Mouse (Mus musculus): ENCODE data around the gene Vmn1r166.
"Not testable (repeated sequence)": the region's sequence is repeated elsewhere in the genome, so short reads cannot be mapped to it uniquely, and the experiment has no call there.

The Vmn1r166 gene

GRCm38 (mm10) chr7:23251582-23251981 lies at the start of gene Vmn1r166:
Gene Vmn1r166 (minus strand): TSS chr7:23251682.
- DNase-seq (ENCODE audit: low spot score in 2 of 2) = not testable (repeated sequence)

GRCm38 (mm10) chr7:23300892-23301291 lies 49.4 kb upstream of the Vmn1r166 start, which contains the start of gene Nlrp4e:
Gene Nlrp4e (plus strand): TSS chr7:23301192.
- DNase-seq (ENCODE audit: low spot score in 2 of 2) = not testable (repeated sequence)

- DNase-seq (ENCODE audit: low spot score in 2 of 2) = not testable (repeated sequence)
These were observed 27.3 kb upstream of the Vmn1r166 start, which contains the start of gene Gm6902 for GRCm38 (mm10) chr7:23278800-23279199. Gene Gm6902 (minus strand): TSS chr7:23278900.

GRCm38 (mm10) chr7:23217032-23217431 lies 34.5 kb downstream of the Vmn1r166 start, which contains the start of gene Vmn1r165:
Gene Vmn1r165 (plus strand): TSS chr7:23217332.
- DNase-seq (ENCODE audit: low spot score in 2 of 2) = not testable (repeated sequence)
